Mouse (Mus musculus): ENCODE measurements around the gene Aen.

Aen gene

DNA sequence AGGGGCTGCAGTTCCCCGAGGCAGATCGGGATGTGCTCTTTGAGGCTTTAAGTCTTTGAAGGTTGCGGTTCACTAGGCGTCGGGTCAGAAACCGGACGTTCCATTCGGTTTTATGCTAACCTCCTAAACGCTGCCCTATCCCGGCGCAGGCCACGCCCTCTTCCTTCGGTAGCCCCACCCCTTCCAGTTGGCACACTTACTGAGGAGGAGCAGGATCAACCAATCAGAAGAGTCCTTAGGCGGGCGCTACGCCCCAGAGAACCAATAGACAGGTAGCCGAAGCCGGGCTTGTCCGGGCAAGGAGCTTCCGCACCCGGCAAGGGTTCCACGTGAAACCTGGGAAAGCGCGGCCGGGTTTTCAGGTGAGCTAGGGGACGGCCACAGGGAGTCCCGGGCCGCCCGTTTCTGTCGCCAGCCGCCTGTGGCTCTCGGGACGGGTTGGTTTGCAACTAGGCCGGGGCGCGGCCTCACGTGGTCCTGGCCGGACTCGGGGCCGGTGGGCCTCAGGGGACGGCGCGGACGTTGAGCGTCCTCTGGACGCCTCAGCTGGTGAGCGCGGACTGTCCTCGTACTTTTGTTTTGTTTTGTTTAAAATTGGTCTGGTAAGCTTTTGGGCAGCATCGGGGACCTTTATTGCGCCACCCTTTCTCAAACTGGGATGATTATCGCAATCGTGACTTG, at the start of gene Aen:
Gene Aen (plus strand): TSS at position 202 of the 681 bp plus-strand sequence.
- peak; percentile 98 to 99 for DNase-seq

DNA sequence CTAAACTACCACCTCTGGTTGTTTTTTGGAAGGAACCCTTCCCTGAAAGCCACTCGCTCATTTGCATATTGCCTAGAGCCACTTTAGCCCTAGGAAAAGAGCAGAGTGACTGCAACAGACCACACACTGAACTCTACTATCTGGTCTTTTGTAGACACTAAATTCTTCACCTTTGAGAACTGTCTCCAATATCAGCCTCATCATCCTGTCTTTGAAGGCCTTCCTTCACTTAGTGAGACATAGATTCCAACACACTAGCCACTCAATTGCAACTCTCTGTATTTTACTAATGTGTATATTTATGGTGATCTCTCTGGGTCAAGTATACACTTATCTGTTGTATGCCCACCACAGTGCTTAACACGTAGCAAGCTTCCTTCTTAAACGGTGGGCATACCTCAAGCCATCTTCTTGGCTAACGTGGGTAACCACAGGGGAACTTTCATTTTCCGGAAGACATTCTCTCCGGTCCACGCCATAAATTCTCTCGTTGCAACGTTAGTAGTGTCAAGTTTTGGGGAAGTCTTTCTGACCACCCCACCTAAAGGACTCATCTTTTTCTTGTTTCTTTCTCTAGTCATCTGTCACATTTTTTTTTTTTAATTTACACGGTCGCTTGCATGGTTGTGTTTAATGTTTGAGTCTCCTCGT, 49.5 kb upstream of the Aen start:
- no peak for DNase-seq

DNA sequence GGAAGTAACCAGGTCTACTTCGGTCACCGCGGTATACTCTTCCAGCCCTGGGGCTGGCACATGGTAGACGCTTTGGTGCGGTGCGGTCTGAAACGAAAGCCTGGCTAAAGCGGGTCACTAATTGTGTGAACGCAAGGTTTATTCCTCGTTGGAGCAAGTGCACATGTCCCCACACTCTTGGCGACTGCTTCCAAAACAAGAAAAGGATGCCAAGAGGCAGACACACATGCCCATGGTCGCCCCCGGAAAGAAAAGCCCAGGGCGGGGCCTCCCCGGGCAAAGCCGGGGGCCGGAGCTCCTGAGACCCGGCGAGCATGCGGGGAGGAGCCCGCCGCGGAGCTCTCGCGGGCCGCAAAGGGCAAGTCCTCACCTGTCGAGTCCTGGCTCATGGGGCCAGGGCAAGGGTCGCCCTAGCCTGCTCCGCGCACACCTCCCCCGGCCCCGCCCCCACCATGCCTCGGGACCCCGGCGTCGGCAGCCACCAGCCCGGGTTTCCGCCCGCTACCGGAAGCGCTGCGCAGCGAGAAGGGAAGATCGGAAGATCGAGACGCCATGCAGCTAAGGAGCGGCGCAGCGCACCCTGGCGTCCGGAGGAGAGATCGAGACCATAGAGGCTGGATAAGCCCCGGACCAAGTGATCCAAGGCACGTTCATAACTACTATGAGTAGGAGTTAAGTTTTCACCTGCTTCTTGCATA, 48.8 kb upstream of the Aen start, which contains the start of gene Det1:
Gene Det1 (minus strand): TSS at position 527 of the 698 bp plus-strand sequence.
- DNase-seq: peak; percentile 80 to 91

DNA sequence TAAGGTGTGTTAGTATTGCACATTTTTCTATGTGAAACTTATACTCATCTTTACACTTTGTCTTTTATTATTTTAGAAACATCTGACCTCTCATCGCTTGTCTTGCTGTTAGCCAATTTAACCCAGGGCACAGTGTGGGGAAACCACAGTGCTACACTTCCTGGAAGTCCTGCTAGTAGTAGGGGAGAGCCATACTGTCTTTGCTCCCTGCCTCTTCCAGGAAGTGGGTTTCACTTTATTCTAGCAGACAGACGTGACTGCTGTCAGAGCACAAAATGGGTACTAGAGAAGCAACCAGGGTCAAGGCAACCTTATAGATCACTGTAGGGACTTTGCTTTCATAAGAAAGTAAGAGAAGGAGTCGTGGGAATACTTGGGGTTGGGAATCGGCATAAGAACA, 41.6 kb upstream of the Aen start:
- no peak for DNase-seq

DNA sequence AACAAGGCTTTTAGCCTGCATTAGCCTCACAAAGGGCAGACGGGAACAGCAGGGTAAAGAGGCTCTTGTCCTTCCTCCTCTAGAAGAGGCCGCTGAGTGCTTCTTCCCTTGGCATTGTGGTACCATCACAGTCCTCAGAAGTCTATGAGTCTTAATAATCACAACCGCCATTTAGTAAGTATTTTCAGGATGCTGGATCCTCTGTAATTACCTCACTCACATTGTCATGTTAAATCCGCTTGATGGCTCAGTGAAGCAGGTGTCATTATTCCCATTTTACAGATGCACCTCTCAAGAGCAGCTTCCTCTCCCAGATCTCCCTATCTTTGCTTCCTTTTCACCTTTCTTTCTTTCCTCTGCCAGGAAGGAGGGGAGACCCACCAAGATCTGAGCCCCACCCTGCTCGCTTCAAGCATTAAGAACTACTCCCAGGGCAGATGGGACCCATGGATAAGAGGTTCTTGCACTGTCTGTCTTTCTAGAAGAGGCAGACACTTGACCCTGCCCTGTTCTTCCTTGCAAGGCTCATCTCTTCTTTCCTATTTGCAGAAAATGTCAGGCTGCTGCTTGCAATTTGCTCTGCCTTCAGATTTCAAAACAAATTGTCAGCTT, 40.5 kb upstream of the Aen start:
- no peak for DNase-seq

DNA sequence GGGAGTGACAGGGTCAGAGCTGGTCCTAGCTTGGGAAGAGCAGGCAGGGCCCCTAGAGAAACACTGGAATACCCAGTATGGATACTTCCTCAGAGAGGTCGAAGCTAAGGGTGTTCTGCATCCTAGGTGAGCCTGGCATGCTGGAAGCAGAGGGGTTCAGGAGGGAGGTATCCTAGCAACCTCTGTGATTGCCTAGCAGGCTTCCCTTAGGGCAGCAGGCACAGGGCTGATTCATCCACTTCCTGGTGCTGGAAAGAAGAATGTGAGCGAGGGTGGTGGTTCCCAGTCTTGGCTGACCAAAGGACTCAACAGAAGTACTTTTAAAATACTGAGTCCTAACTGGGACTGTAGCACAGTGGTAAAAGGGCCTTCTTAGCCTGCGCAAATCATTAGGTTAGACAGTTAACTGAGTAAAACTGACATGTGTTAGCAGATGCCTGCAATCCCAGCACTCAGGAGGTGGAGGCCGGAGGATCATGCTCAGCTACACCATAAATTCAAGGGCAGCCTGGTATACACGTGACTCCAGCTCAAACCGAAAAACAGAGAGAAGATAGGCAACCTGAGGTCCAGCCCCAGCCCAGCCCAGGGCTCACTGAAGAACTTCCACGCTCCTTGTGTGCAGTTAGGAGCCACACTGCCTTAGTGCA, 31.7 kb upstream of the Aen start:
- DNase-seq: no peak

DNA sequence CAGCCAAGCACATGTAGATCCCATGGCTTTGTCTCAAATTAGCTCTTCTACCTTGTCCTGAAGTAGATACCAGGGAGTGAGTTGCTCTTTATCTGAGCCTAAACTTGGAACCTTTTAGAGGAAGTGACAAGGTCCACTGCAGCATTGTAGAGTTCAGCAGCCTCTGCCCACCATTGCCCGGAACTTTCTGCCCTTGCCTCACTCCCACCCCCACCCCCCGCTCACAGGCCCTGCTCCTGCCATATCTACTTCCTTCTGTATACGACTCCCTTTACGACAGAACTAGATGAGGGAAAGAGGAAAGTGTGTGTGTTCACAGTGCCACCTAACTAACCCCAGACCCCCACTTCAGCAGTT, 31.2 kb upstream of the Aen start:
- DNase-seq: no peak

DNA sequence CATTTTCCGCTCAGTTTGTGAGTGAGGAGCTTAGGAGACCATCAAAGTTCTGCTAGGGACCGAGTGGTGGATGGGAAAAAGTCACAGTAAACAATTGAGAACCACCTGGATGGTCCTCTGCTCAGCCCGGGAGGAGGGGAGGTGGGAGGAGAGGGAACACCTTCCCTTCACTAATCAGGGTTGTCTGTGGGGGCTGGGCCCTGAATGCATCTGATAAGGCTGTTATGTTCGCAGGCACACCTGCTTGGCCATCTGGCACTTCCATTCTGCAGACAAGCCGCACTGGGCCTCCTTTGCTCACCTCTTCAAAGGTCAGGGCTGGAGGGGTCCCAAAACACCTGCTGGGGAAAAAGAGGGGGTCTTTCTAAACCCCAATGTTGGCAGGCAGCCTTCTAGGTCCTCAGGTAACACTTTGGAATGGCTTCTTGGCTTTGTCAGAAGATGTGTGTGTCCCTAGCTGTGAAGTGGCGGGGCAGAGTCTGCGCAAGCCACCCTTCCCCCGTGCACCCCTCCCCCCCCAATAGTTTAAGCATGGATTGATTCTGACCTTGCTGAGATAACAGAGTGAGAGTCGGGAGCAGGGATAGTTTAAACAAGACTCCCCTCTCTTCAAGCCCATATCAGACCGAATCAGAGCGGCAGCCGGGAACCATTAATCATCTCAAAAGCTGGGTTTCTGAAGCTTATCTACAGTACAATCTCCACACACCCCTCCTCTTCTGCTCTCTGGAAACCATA, 30.3 kb upstream of the Aen start:
- no peak for DNase-seq

DNA sequence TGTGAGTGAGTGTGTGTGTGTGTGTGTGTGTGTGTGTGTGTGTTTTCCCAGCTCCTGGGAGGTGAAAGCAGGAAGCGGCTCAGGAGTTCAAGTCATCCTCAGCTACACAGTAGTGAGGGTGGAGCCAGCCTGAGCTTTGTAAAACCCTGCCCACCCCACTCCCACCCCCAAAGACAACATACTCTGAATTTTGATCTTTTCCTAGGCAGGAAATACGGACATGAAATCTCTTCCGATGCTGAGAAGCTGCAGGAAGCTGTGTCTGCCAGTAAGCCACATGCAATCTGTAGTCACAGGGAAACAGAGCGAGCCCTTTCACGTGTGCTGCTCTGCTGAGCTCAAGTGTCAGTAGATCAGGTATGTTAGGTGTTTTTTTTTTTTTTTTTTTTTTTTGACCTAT, 26.9 kb upstream of the Aen start:
- no peak for DNase-seq

DNA sequence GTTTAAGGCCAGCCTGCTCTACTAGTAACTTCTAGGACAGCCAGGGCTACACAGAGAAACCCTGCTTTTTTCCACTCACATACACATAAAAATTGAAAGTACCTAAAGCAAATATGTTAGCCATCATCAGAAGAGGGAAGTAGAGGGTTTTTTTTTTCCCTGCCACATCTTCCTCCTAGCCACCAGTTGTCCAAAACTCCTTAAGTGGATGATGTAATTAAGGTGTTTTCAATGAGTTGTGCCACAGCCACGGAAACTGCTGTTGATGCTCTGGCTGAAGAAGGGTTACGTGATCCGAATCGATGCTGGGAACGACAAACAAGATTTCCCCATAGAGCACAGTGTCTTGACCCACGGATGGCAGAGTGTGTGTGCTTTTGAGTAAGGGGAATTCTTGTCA, 23.3 kb upstream of the Aen start:
- no peak for DNase-seq

DNA sequence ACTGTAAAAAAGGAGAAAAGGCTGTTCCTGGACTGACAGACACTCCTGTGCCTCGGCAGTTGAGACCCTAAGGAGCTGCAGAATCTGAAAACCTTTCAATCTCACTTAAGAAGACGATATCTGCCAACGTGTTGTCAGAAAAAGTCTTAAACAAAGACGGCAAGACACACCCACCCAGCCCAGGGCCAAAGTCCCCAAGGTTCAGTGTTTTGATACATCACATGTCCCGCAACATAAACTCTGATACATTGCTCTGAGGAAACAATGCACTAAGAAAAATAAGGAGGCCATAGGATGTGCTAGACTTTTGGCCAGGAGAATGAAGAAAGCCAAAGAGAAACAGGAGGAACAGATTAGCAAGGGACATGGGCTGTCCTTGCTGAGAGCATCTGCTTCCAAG, 22.8 kb upstream of the Aen start:
- DNase-seq: no peak

DNA sequence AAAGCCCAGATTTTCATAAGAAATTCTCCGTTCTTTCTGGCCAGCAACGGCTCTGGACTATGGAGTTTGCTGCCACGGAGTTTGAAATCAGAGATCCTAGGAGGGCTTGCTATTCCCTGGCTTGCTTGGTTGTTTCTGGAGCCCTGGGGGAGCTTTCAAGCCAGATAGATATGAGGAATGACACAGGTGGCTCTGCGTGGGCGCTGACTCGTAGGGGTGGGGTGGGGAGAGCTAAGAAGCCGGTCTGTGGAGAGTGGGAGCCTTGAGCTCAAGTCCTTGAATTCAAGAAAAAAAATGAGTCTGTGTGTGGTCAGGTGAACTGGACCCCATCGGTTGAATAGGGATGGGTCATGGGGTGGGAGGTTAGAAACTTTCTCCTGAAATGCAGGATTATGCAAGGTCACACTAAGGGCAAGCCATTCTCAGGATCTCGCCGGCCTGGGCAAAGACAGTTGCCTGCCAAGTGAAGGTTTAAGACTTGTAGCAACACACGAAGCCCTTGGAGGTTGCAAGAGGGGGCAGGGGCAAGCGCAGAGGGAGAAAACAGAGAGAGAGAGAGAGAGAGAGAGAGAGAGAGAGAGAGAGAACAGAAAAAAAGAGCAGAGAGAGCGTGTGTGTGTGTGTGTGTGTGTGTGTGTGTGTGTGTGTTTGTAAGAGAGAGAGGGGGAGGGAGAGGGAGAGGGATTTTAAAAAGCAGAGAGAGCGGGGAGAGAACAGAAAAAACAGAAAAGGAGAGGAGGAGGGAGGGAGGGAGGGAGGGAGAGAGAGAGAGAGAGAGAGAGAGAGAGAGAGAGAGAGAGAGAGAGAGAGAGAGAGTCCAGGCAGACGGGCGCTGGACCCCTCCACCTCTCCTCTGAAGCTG, 13.8 kb upstream of the Aen start:
- DNase-seq: no peak

DNA sequence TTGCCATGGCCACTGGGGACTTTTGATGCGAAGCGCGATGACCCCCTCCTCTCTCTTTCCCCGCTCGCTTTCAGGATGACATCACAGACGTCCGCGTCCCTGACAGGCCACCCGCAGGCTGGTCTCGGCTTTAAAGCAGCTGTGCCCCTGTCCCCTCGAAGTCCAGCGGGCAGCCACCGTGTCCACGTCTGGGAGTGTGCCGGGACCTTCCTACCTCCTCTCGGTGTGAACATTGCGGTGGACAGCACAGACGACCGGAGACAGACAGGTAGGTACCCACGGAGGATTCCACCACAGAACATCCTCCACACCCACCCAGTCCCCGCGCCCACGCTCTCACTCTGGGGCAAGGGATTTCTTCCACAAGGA, 13.2 kb upstream of the Aen start:
- DNase-seq: no peak

DNA sequence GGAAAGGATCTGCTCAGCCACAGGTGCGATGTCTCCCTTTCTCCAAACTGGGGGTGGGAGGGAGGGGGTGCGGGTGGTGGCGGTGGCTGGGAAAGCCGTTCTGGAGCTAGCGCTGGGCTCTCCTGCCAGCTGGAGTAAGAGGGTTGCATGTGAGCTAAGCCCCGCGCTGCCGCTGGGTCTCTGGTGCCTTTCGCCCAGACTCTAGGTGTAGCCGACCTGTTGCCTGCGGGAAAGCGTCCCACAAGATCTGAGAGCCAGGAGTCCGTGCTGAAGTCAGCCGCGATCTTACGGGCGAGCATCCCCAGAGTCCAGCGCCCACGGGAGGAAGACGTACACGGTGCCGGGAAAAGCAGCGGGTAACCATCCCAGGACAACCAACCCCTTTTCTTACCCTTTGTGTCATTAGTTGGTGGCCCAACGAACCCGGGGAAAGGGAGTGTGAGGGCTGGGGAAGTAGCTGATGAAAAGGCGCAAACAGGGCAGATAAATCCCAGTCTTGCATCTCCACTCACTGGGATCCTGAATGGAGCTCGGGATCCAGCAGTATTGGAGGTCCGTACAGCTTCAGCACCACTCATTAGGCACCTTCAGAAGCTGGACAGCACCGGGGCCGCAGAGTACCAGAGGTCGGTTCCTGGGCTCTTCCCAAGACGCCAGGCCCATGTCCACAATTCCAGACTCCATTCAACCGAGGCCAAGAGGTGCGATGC, 12.5 kb upstream of the Aen start:
- no peak for DNase-seq

DNA sequence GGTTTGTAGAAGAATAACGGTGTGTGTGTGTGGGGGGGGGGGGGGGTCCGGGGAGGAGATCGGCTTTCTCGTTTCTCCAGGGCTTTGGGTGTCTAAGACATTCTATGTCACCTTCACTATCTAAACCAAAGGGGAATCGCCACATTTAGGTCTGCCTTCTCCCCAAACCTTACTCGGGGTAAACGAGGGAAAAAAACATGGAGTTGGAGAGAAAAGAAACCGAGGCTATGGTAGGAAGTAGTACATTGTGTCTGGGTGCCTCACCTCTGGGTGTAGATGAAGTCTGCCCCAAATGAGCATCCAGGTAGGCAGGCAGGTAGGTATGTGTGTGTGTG, 12.0 kb upstream of the Aen start:
- no peak for DNase-seq

DNA sequence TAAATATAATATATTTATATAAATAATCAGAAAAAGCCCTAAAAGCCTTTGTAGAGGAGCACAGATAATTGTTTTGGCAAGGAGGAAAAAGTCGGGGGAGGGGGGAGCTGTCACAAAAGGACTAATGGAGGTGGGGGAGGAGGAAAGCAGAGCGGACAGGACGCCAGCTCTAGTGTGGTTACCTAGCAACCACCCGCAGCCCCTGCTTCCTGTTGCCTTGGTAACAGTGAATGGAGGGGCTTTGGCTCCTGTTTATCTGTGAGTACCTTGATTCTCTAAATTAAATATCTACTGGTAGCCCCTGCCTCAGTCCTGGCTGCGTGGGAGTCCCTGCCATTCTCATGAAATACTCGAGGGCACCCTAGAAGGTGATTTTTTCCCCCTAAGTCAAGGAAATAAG, 11.5 kb upstream of the Aen start:
- no peak for DNase-seq

DNA sequence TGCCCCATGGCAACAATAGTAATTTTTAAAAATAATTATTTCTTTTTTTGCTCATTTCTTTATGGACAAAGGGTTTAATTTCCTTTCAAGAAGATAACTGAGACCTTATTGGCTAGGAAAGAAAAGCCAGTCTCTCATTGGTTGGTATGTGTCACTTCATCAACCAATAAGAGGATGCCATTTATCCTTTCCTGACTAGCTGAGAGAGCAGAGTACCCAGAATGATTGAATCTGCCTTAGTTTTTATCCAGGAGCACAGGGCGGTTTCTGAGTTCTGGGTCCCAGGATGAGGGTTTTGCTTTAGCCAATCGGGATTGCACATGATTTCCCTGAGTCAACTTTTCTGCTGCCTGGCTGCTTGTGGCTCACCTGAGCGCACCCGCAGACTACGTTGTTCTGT, 10.2 kb upstream of the Aen start:
- no peak for DNase-seq

DNA sequence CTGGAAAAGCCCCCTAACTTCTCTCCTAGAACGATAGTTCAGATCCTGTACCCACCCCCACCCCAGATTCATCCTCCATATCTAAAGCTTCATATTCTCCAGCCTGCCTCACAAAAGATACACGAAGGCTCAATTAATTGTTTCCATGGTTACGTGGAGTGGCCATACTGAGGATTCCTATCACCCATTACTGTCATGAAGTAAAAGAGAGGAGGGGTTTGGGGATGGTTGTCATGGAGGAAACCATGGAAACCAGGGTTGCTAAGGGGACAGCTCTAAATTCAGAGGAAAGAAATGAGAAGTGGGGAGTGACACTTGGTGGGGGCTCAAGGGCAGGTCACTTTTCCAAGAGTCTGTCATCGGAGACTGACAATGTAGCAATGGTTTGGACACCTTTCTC, 9.2 kb upstream of the Aen start:
- DNase-seq: no peak

DNA sequence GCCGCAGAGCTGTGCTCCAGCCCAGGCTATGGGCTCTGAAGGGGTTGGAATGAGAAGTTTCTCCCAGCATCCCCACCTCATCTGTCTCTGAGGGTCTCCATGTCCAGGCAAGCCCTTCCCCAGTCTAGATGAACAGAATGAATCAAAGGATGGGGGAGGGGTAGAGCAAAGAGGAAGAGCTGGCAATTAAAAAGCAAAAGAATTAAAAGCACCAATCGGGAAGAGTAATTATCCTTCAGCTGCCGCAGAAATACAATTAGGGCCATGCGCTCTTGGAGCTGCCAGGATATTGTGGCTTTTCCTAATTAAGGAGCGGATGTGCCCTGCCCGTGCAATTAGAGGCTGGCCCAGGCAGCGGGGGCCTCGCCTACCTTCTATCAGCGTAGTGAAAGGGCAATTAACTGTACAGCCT, 8.2 kb upstream of the Aen start:
- DNase-seq: no peak

DNA sequence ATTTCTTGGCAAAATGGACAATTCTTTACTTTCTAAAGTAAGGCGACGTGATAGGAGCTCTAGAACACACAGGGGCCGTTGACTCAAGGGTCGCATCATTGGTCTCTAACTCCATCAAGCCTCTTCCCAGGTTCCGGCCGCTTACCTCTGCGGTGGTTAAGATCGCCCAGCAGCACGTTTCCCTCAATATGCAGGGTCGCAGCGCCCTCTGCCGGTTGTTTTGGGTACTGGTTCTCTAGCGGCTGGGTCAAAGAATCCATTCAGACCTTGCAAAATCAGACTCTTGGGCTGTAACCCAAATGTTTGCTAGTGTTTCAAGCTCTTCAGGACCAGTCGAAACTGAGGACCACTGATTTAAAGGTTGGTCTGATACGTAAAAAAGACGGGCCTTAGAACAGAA, 5.0 kb upstream of the Aen start:
- peak; percentile 60 to 88 for DNase-seq

DNA sequence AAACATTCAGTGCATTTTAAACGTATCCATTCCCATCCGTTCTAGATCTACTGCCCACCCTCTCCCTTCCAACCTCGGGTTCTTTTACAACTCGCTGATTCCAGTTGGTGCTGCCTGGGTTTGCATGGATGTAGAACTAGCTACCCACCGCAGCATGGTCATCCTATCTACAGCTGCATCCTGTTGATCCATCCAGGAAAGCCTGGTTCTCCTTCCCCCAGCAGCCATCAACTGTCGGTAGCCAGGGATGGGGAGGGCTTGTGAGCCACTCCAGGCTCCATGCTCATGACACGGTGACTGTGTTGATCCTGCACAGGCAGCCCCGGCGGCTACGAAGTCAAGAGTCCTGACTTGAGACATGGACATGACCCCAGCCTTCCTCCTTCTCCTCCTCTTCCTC, 1.7 kb upstream of the Aen start:
- DNase-seq: no peak
